Mouse (Mus musculus) thymus, adult 2 months (tissue): ENCODE results near the gene Gbp5. TPM values are rescaled to one million over a fixed set of nuclear protein-coding genes. Genes with fewer than 3 reads are reported as not detected.

ENCODE experiments used
- DNase-seq: peaks from one replicate; pipeline ENCODE4 v3.0.0; 2021
- H3K27ac ChIP-seq: fragments of 200-500 bp; 2 replicates; pipeline ENCODE4 v1.5.1; 2012; ENCODE audit warnings: low read length, control low read depth; ENCODE audit not compliant: control insufficient read depth, insufficient read depth
- H3K27me3 ChIP-seq: fragments of 200-500 bp; 2 replicates; pipeline ENCODE4 v1.6.1; 2012; ENCODE audit warnings: mild to moderate bottlenecking, low read length, moderate library complexity, mixed read lengths; ENCODE audit not compliant: control insufficient read depth, insufficient read depth
- H3K36me3 ChIP-seq: fragments of 200-500 bp; 2 replicates; pipeline ENCODE4 v1.6.1; 2012; ENCODE audit warnings: mild to moderate bottlenecking, low read length, moderate library complexity; ENCODE audit not compliant: control insufficient read depth, insufficient read depth
- H3K4me1 ChIP-seq: fragments of 200-500 bp; replicated peaks from 2 replicates; pipeline ENCODE4 v1.6.1; 2012; ENCODE audit warnings: low read length; ENCODE audit not compliant: control insufficient read depth, insufficient read depth
- H3K4me3 ChIP-seq: fragments of 200-500 bp; 2 replicates; pipeline ENCODE4 v1.5.1; 2012; ENCODE audit warnings: mild to moderate bottlenecking, low read length, control low read depth, moderate library complexity; ENCODE audit not compliant: control insufficient read depth, insufficient read depth
- CTCF ChIP-seq: fragments of 200-500 bp; IDR thresholded peaks from 2 replicates; pipeline ENCODE4 v1.5.1; 2012; ENCODE audit warnings: mild to moderate bottlenecking, control low read depth, low read length, moderate library complexity, borderline replicate concordance; ENCODE audit not compliant: control insufficient read depth, poor library complexity, insufficient read depth; ENCODE audit errors: extremely low read depth
- POLR2A ChIP-seq: fragments of 200-500 bp; IDR thresholded peaks from 2 replicates; pipeline ENCODE4 v1.6.1; 2012; ENCODE audit warnings: mild to moderate bottlenecking, low read length, control low read depth, moderate library complexity; ENCODE audit not compliant: control insufficient read depth, poor library complexity, insufficient read depth; ENCODE audit errors: extremely low read depth
- WGBS: fragments of 180-500 bp; shearing (Covaris S2); methylation state at CpG from one replicate; pipeline ENCODE4 v1.1.7; 2018; 5-methylcytosine and 5-hydroxymethylcytosine counted together
- polyA plus RNA-seq: library from polyadenylated mRNA; depleted of rRNA; stranded (reverse); fragments of >200 nt; gene quantifications from 2 replicates; pipeline ENCODE4 v1.2.3, GENCODE M21; 2012

Gbp5 gene
- polyA plus RNA-seq, 1 experiment = 4.2 TPM

GRCm38 (mm10) chr3:142478360-142478759, 15.4 kb upstream of the Gbp5 start:
- no peak overlapping the region for H3K4me3 ChIP-seq
- WGBS = 86% methylated on average over 1 of the region's 1 CpGs
- no peaks in the 10 kb centered on the region for H3K4me1 ChIP-seq
- no peaks in the 10 kb centered on the region for H3K27me3 ChIP-seq
- no peaks in the 10 kb centered on the region for H3K36me3 ChIP-seq
- H3K27ac ChIP-seq = no peak overlapping the region
- DNase-seq = no peak
- TF ChIP-seq CTCF = no peak
- TF ChIP-seq POLR2A = no peak

- Histone ChIP-seq H3K4me1 (peaks cover 6% of the 10 kb centered on the region), H3K27me3 (no peaks in the 10 kb centered on the region), H3K4me3 (no peak overlapping the region), H3K27ac (no peak overlapping the region), H3K36me3 (no peaks in the 10 kb centered on the region)
- TF ChIP-seq CTCF (no peak), POLR2A (no peak)
- WGBS = 79% methylated on average over 1 of the region's 1 CpGs
- peak; percentile 78 for DNase-seq
These were observed 3.3 kb upstream of the Gbp5 start for GRCm38 (mm10) chr3:142490465-142490864.

- Histone ChIP-seq H3K36me3 (no peaks in the 10 kb centered on the region), H3K27me3 (no peaks in the 10 kb centered on the region), H3K4me3 (no peak overlapping the region), H3K27ac (no peak overlapping the region), H3K4me1 (peaks cover 8% of the 10 kb centered on the region)
- no peak for DNase-seq
- WGBS = 94% methylated on average over 5 of the region's 5 CpGs
- TF ChIP-seq POLR2A (no peak), CTCF (no peak)
These were observed 1.4 kb downstream of the Gbp5 start for GRCm38 (mm10) chr3:142495146-142495655.

- no peaks in the 10 kb centered on the region for H3K27me3 ChIP-seq
- 1% methylated on average over 14 of the region's 14 CpGs for WGBS
- 0 out of 2 replicates have a peak overlapping the region, but pooled peaks have one; percentile 1 for H3K27ac ChIP-seq
- H3K36me3 ChIP-seq = no peaks in the 10 kb centered on the region
- peak; percentile 26 for DNase-seq
- TF ChIP-seq CTCF (no peak), POLR2A (no peak)
- H3K4me1 ChIP-seq = peaks cover 8% of the 10 kb centered on the region
- H3K4me3 ChIP-seq = peak overlapping the region; percentile 38
These were observed 2.6 kb downstream of the Gbp5 start for GRCm38 (mm10) chr3:142496113-142497101.

GRCm38 (mm10) chr3:142497123-142497841, 3.5 kb downstream of the Gbp5 start:
- H3K4me1 ChIP-seq = peaks cover 8% of the 10 kb centered on the region
- TF ChIP-seq POLR2A (no peak), CTCF (no peak)
- H3K36me3 ChIP-seq = no peaks in the 10 kb centered on the region
- H3K27me3 ChIP-seq = no peaks in the 10 kb centered on the region
- peak overlapping the region; percentile 77; the same call in 1 of the 2 replicates for H3K27ac ChIP-seq
- peak overlapping the region; percentile 86 for H3K4me3 ChIP-seq
- DNase-seq = peak; percentile 37
- 9% methylated on average over 15 of the region's 15 CpGs for WGBS

GRCm38 (mm10) chr3:142498941-142499340, 5.2 kb downstream of the Gbp5 start:
- Histone ChIP-seq H3K4me1 (peaks cover 5% of the 10 kb centered on the region; the same call in 1 of the 2 replicates), H3K27me3 (no peaks in the 10 kb centered on the region), H3K4me3 (no peak overlapping the region), H3K27ac (no peak overlapping the region), H3K36me3 (no peaks in the 10 kb centered on the region)
- no peak for DNase-seq
- WGBS = 92% methylated on average over 5 of the region's 5 CpGs
- no peak for TF ChIP-seq POLR2A
